9 mouse cellular contexts compared by ENCODE assay signal in the genomic region with DNA sequence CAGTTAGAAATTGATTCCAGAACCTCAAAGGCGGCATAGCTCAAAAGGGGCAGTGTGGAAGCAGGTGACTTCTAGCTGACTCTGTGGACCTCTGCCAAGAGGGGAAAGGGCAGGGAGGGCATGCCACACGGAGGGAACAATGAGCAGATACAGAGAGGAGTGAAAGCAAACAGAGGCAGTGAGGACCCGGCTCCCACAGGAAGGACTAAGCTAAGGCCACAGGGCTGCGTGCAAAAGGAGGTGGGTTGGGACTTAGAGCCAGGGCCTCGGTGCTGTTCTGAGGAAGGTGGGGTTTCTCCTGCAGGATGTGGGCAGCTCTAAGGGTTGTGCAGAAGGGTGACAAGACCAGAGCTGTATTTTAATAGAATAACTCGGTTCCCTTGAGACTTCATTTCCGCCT. TPM values are rescaled to one million over a fixed set of nuclear protein-coding genes. Genes with fewer than 3 reads are reported as not detected.
DNase-seq lines count a peak whose midpoint lies in the region; ATAC-seq and TF ChIP-seq lines count a peak whose summit lies in the region.
"Had no signal": no experiment of that assay in that cellular context is flagged by ENCODE, and none has a peak within 500 bp of the region (broad histone marks: within the 10 kb centered on the region; RNA-seq: fewer than 3 reads in every experiment).

No protein-coding gene starts in this region.

- no peaks in the 10 kb centered on the region for H3K27me3 ChIP-seq in forebrain, embryonic 10.5 days (ENCODE audit: poor library complexity, severe bottlenecking)
- H3K27me3 ChIP-seq in forebrain, embryonic 14.5 days (replicated peaks; ENCODE audit: control insufficient read depth, insufficient read depth, low read length) = no peaks in the 10 kb centered on the region
- H3K27me3 ChIP-seq in intestine, embryonic 15.5 days (replicated peaks) = no peaks in the 10 kb centered on the region
- no peaks in the 10 kb centered on the region for H3K27me3 ChIP-seq in liver, postnatal 0 days (ENCODE audit: insufficient read depth, low read length)
- no peaks in the 10 kb centered on the region for H3K27me3 ChIP-seq in cerebellum, adult 2 months (ENCODE audit: control insufficient read depth, insufficient read depth, low read length)

- H3K36me3 ChIP-seq in forebrain, embryonic 10.5 days (replicated peaks) = peaks cover 3% of the 10 kb centered on the region
- H3K36me3 ChIP-seq in forebrain, embryonic 14.5 days (ENCODE audit: control insufficient read depth, insufficient read depth, low read length) = no peaks in the 10 kb centered on the region
- H3K36me3 ChIP-seq in intestine, embryonic 15.5 days = no peaks in the 10 kb centered on the region
- peaks cover 4% of the 10 kb centered on the region; the same call in 1 of the 2 replicates for H3K36me3 ChIP-seq in liver, postnatal 0 days (replicated peaks; ENCODE audit: insufficient read depth, low read length)

- no peak overlapping the region for H3K4me2 ChIP-seq in forebrain, embryonic 14.5 days (ENCODE audit: low read length)
- no peak overlapping the region; the same call in 1 of the 2 replicates for H3K4me2 ChIP-seq in intestine, embryonic 15.5 days (replicated peaks)
- H3K4me2 ChIP-seq in liver, postnatal 0 days (ENCODE audit: low read depth, low read length) = peak overlapping the region; percentile 62

- no peak for DNase-seq in forebrain, embryonic 10.5 days (ENCODE audit: extremely low spot score, low spot score)
- no peak for DNase-seq in forebrain, embryonic 14.5 days (ENCODE audit: low spot score)
- DNase-seq in CD8-positive naive resting alpha-beta T cell, adult 2 months (ENCODE audit: low read depth in 2 of 2, low spot score in 2 of 2) = peak; percentile 54 to 64
- peak; percentile 75 for DNase-seq in liver, postnatal 0 days
- no peak for DNase-seq in right cerebral cortex, postnatal 4 days
- DNase-seq in ovary, adult 18-20 months (ENCODE audit: low spot score) = no peak
- DNase-seq in cerebellum, adult 2 months = no peak
- DNase-seq: lung, postnatal 4 days had no signal

- H3K9ac ChIP-seq in forebrain, embryonic 14.5 days (ENCODE audit: low read length) = no peak overlapping the region
- H3K9ac ChIP-seq in intestine, embryonic 15.5 days = no peak overlapping the region
- peak overlapping the region; percentile 68 for H3K9ac ChIP-seq in liver, postnatal 0 days (replicated peaks)

- H3K4me3 ChIP-seq in forebrain, embryonic 10.5 days = no peak overlapping the region
- H3K4me3 ChIP-seq in forebrain, embryonic 14.5 days (ENCODE audit: low read depth, low read length) = no peak overlapping the region
- no peak overlapping the region for H3K4me3 ChIP-seq in intestine, embryonic 15.5 days (replicated peaks)
- peak overlapping the region; percentile 19; the same call in 1 of the 2 replicates for H3K4me3 ChIP-seq in liver, postnatal 0 days (ENCODE audit: low read depth, low read length)
- H3K4me3 ChIP-seq in cerebellum, adult 2 months (replicated peaks; ENCODE audit: insufficient read depth, low read depth, low read length) = no peak overlapping the region

- 61% methylated on average over 7 of the region's 7 CpGs for WGBS in forebrain, embryonic 10.5 days
- 66% methylated on average over 7 of the region's 7 CpGs for WGBS in forebrain, embryonic 14.5 days
- WGBS in intestine, embryonic 15.5 days = 39% methylated on average over 7 of the region's 7 CpGs
- 18% methylated on average over 7 of the region's 7 CpGs for WGBS in liver, postnatal 0 days (ENCODE audit: insufficient replicate concordance)
- WGBS in cerebellum, adult 2 months = 77% methylated on average over 7 of the region's 7 CpGs

- H3K4me1 ChIP-seq in forebrain, embryonic 10.5 days = peaks cover 37% of the 10 kb centered on the region
- H3K4me1 ChIP-seq in forebrain, embryonic 14.5 days (ENCODE audit: control insufficient read depth, insufficient read depth, low read length) = no peaks in the 10 kb centered on the region; the same call in 1 of the 2 replicates
- H3K4me1 ChIP-seq in intestine, embryonic 15.5 days (replicated peaks) = peaks cover 52% of the 10 kb centered on the region
- H3K4me1 ChIP-seq in liver, postnatal 0 days (ENCODE audit: insufficient read depth) = peaks cover 79% of the 10 kb centered on the region
- H3K4me1 ChIP-seq in cerebellum, adult 2 months (ENCODE audit: control insufficient read depth, insufficient read depth, low read length) = no peaks in the 10 kb centered on the region

- H3K27ac ChIP-seq in forebrain, embryonic 10.5 days = 0 out of 2 replicates have a peak overlapping the region, but pooled peaks have one; percentile 35
- no peak overlapping the region for H3K27ac ChIP-seq in forebrain, embryonic 14.5 days (ENCODE audit: low read depth, low read length)
- H3K27ac ChIP-seq in intestine, embryonic 15.5 days = peak overlapping the region; percentile 0; the same call in 1 of the 2 replicates
- peak overlapping the region; percentile 98 for H3K27ac ChIP-seq in liver, postnatal 0 days (ENCODE audit: low read depth)
- H3K27ac ChIP-seq in cerebellum, adult 2 months (ENCODE audit: insufficient read depth, low read length) = no peak overlapping the region

- no peak for TF ChIP-seq CTCF in liver, postnatal 0 days (IDR thresholded peaks at IDR 0.05; ENCODE audit: low read depth)
- no peak for TF ChIP-seq CTCF in cerebellum, adult 2 months (IDR thresholded peaks at IDR 0.05; ENCODE audit: borderline replicate concordance, insufficient read depth, low read depth, low read length)

- no peak for ATAC-seq in forebrain, embryonic 14.5 days
- 0 out of 2 replicates have a peak, but pooled peaks have one; percentile 21 for ATAC-seq in intestine, embryonic 15.5 days
- peak; percentile 9; the same call in 1 of the 2 replicates for ATAC-seq in liver, postnatal 0 days

- no peak for TF ChIP-seq POLR2A in cerebellum, adult 2 months (IDR thresholded peaks at IDR 0.05; ENCODE audit: borderline replicate concordance, insufficient read depth, low read length)

- H3K9me3 ChIP-seq in forebrain, embryonic 10.5 days = no peaks in the 10 kb centered on the region
- H3K9me3 ChIP-seq in forebrain, embryonic 14.5 days (replicated peaks; ENCODE audit: control insufficient read depth, low read length) = no peaks in the 10 kb centered on the region
- no peaks in the 10 kb centered on the region for H3K9me3 ChIP-seq in intestine, embryonic 15.5 days
- H3K9me3 ChIP-seq in liver, postnatal 0 days (ENCODE audit: low read length) = no peaks in the 10 kb centered on the region

- TF ChIP-seq EP300 in liver, postnatal 0 days (IDR thresholded peaks at IDR 0.05; ENCODE audit: low read depth) = no peak

RNA-seq across cellular contexts. Expression of a gene that starts 12.2 kb away (rescaled TPM):
- polyA plus RNA-seq in forebrain, embryonic 10.5 days (2016; fragmentation: Nextera tagmentation; extraction: Ambion mirVana) = 7.0 and 8.7 TPM in 2 replicates
- 3.2 and 3.4 TPM in 2 replicates for polyA plus RNA-seq in forebrain, embryonic 14.5 days (2014; fragmentation: Nextera tagmentation; extraction: Ambion mirVana)
- 7.2 and 7.7 TPM in 2 replicates for polyA plus RNA-seq in intestine, embryonic 15.5 days (2015; fragmentation: Nextera tagmentation; extraction: Ambion mirVana)
- 2.6 and 2.8 TPM in 2 replicates for polyA plus RNA-seq in liver, postnatal 0 days (2015; fragmentation: Nextera tagmentation; extraction: Ambion mirVana)
- polyA plus RNA-seq in cerebellum, adult 2 months (2012; rRNA removed) = 8.4 and 9.7 TPM in 2 replicates

RNA-seq across cellular contexts. Expression of a gene that starts 58.2 kb away (rescaled TPM):
- 1.3 and 1.8 TPM in 2 replicates for polyA plus RNA-seq in forebrain, embryonic 10.5 days (2016; fragmentation: Nextera tagmentation; extraction: Ambion mirVana)
- 4.1 and 6.0 TPM in 2 replicates for polyA plus RNA-seq in forebrain, embryonic 14.5 days (2014; fragmentation: Nextera tagmentation; extraction: Ambion mirVana)
- 0.59 and 0.63 TPM in 2 replicates for polyA plus RNA-seq in intestine, embryonic 15.5 days (2015; fragmentation: Nextera tagmentation; extraction: Ambion mirVana)
- polyA plus RNA-seq in liver, postnatal 0 days (2015; fragmentation: Nextera tagmentation; extraction: Ambion mirVana) = 0.28 and 0.35 TPM in 2 replicates
- 0.68 and 0.84 TPM in 2 replicates for polyA plus RNA-seq in cerebellum, adult 2 months (2012; rRNA removed)

Comparison
In these comparisons a context has a peak if more than half of its experiments do, and no peak if none do; other contexts are left out.
1. H3K27ac ChIP-seq: peak in forebrain, embryonic 10.5 days (single experiment), intestine, embryonic 15.5 days (single experiment) and liver, postnatal 0 days (single experiment); none in forebrain, embryonic 14.5 days (single experiment) and cerebellum, adult 2 months (single experiment).
2. DNase-seq: peak in CD8-positive naive resting alpha-beta T cell, adult 2 months (2 of 2) and liver, postnatal 0 days (single experiment); none in forebrain, embryonic 10.5 days (single experiment), forebrain, embryonic 14.5 days (single experiment), right cerebral cortex, postnatal 4 days (single experiment), ovary, adult 18-20 months (single experiment) and cerebellum, adult 2 months (0 of 2).